Mouse (Mus musculus): ENCODE data around the gene Galnt5. TPM values are rescaled to one million over a fixed set of nuclear protein-coding genes. Genes with fewer than 3 reads are reported as not detected.

The Galnt5 gene
- total RNA-seq, 4 experiments from 2014 or later = 1.1 to 1.5 (median 1.2) TPM

Other genes starting within 250 kb of the Galnt5 start
- not detected for gene Ermn, start 55.0 kb downstream of the Galnt5 start, total RNA-seq (2022)
- gene Cytip, start 197.6 kb downstream of the Galnt5 start, total RNA-seq (2022) = under 1 TPM in 3 of 4 experiments, not detected in 1; 0.05 to 0.54 (median 0.24) TPM